Mouse (Mus musculus): ENCODE measurements around the gene Pprc1.

Gene Pprc1

GRCm38 (mm10) chr19:46047426-46047825, 2.7 kb downstream of the Pprc1 start:
- in situ Hi-C loops (cut with MboI; ENCODE audit: unreplicated experiment in 2 of 2): no loop called here

GRCm38 (mm10) chr19:46049129-46049528, 4.4 kb downstream of the Pprc1 start:
- in situ Hi-C loops (cut with MboI; ENCODE audit: unreplicated experiment in 2 of 2): no loop called here

GRCm38 (mm10) chr19:46050462-46050861, 5.8 kb downstream of the Pprc1 start:
- in situ Hi-C loops (cut with MboI; ENCODE audit: unreplicated experiment in 2 of 2): loop anchor here in 1 of 2 experiments (25.0 kb wide), 1 partner anchor 912 kb away; no protein-coding TSS in a partner anchor

- in situ Hi-C loops (cut with MboI; ENCODE audit: unreplicated experiment in 2 of 2): loop anchor here in 1 of 2 experiments (25.0 kb wide), 1 partner anchor 906 kb away; no protein-coding TSS in a partner anchor
Measured at GRCm38 (mm10) chr19:46055752-46056387, 11.2 kb downstream of the Pprc1 start.

GRCm38 (mm10) chr19:46056388-46056946, 11.8 kb downstream of the Pprc1 start:
- in situ Hi-C loops (cut with MboI; ENCODE audit: unreplicated experiment in 2 of 2): loop anchor here in 1 of 2 experiments (25.0 kb wide), 1 partner anchor 906 kb away; no protein-coding TSS in a partner anchor

GRCm38 (mm10) chr19:46056947-46057607, 12.4 kb downstream of the Pprc1 start:
- in situ Hi-C loops (cut with MboI; ENCODE audit: unreplicated experiment in 2 of 2): loop anchor here in 1 of 2 experiments (25.0 kb wide), 1 partner anchor 905 kb away; no protein-coding TSS in a partner anchor

GRCm38 (mm10) chr19:46058466-46058865, 13.8 kb downstream of the Pprc1 start:
- in situ Hi-C loops (cut with MboI; ENCODE audit: unreplicated experiment in 2 of 2): loop anchor here in 1 of 2 experiments (25.0 kb wide), 1 partner anchor 904 kb away; no protein-coding TSS in a partner anchor

- in situ Hi-C loops (cut with MboI; ENCODE audit: unreplicated experiment in 2 of 2): loop anchor here in 1 of 2 experiments (25.0 kb wide), 1 partner anchor 901 kb away; no protein-coding TSS in a partner anchor
Measured at GRCm38 (mm10) chr19:46060845-46061244, 16.2 kb downstream of the Pprc1 start.

- in situ Hi-C loops (cut with MboI; ENCODE audit: unreplicated experiment in 2 of 2): loop anchor here in 1 of 2 experiments (25.0 kb wide), 1 partner anchor 894 kb away; no protein-coding TSS in a partner anchor
Measured at GRCm38 (mm10) chr19:46068054-46068453, 23.4 kb downstream of the Pprc1 start.

GRCm38 (mm10) chr19:46073285-46073684, 28.6 kb downstream of the Pprc1 start:
- in situ Hi-C loops (cut with MboI; ENCODE audit: unreplicated experiment in 2 of 2): loop anchor here in 1 of 2 experiments (25.0 kb wide), 1 partner anchor 889 kb away; no protein-coding TSS in a partner anchor

GRCm38 (mm10) chr19:46074266-46074665, 29.6 kb downstream of the Pprc1 start:
- in situ Hi-C loops (cut with MboI; ENCODE audit: unreplicated experiment in 2 of 2): loop anchor here in 1 of 2 experiments (25.0 kb wide), 1 partner anchor 888 kb away; no protein-coding TSS in a partner anchor

GRCm38 (mm10) chr19:46075616-46076607, 31.2 kb downstream of the Pprc1 start, which contains the start of gene Nolc1:
Gene Nolc1 (plus strand): TSS chr19:46075863.
- in situ Hi-C loops (cut with MboI; ENCODE audit: unreplicated experiment in 2 of 2): no loop called here

GRCm38 (mm10) chr19:46078535-46078934, 33.8 kb downstream of the Pprc1 start:
- in situ Hi-C loops (cut with MboI; ENCODE audit: unreplicated experiment in 2 of 2): no loop called here

- in situ Hi-C loops (cut with MboI; ENCODE audit: unreplicated experiment in 2 of 2): no loop called here
Measured at GRCm38 (mm10) chr19:46085185-46085584, 40.5 kb downstream of the Pprc1 start.

- in situ Hi-C loops (cut with MboI; ENCODE audit: unreplicated experiment in 2 of 2): no loop called here
Measured at GRCm38 (mm10) chr19:46086337-46086736, 41.7 kb downstream of the Pprc1 start.

GRCm38 (mm10) chr19:46087871-46088270, 43.2 kb downstream of the Pprc1 start:
- in situ Hi-C loops (cut with MboI; ENCODE audit: unreplicated experiment in 2 of 2): no loop called here

- in situ Hi-C loops (cut with MboI; ENCODE audit: unreplicated experiment in 2 of 2): no loop called here
Measured at GRCm38 (mm10) chr19:46091641-46092040, 47.0 kb downstream of the Pprc1 start.

- in situ Hi-C loops (cut with MboI; ENCODE audit: unreplicated experiment in 2 of 2): no loop called here
Measured at GRCm38 (mm10) chr19:46094144-46094543, 49.5 kb downstream of the Pprc1 start.

- in situ Hi-C loops (cut with MboI; ENCODE audit: unreplicated experiment in 2 of 2): no loop called here
Measured at GRCm38 (mm10) chr19:46095291-46095690, 50.6 kb downstream of the Pprc1 start.

GRCm38 (mm10) chr19:46096396-46096795, 51.7 kb downstream of the Pprc1 start:
- in situ Hi-C loops (cut with MboI; ENCODE audit: unreplicated experiment in 2 of 2): no loop called here

Data from v-Abl transformed pro-B cells (cell line).